34 mouse cellular contexts compared by ENCODE assay signal in the genomic region with DNA sequence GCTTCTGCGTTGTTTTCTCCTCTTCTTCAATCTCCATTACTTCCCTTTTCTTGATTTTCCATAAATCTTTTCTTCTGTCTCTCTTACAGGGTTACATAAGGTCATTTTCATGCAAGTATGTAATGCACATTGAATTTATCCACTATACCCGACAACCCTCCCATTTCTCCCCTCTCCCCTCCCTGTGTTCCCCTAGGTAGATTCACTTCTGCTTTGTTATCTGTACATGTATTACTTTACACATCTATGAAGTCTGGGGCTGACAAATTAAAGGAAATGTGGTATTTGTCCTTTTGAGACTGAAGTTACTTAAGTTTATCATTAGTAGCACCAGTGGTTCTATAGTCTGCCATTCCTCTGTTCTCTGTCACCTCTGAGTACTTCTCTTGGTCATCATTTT. TPM values are rescaled to one million over a fixed set of nuclear protein-coding genes. Genes with fewer than 3 reads are reported as not detected.
"Had no signal": no experiment of that assay in that cellular context is flagged by ENCODE, and none has a peak within 500 bp of the region (broad histone marks: within the 10 kb centered on the region; RNA-seq: fewer than 3 reads in every experiment).

No protein-coding gene starts in this region.

- DNase-seq: heart, postnatal 10 days; heart, postnatal 14 days; heart, postnatal 36 days; heart, postnatal 4 days; kidney, adult 11 months; kidney, adult 18-20 months; kidney, adult 2 months; kidney, adult 8-10 months; kidney, adult 9 months; kidney, postnatal 14 days; kidney, postnatal 25 days; kidney, postnatal 36 days; kidney, postnatal 4 days; layer of hippocampus, adult 9-11 months; layer of hippocampus, postnatal 36 days had no signal

- H3K4me3 ChIP-seq: heart, embryonic 12.5 days; heart, embryonic 13.5 days; heart, embryonic 15.5 days; hindbrain, embryonic 10.5 days; hindbrain, embryonic 12.5 days; hindbrain, embryonic 13.5 days; hindbrain, embryonic 15.5 days; intestine, embryonic 15.5 days; kidney, embryonic 15.5 days; layer of hippocampus, adult 2 months; left cerebral cortex, adult 2 months had no signal

- H3K27ac ChIP-seq: heart, embryonic 13.5 days; heart, embryonic 15.5 days; hindbrain, embryonic 10.5 days; hindbrain, embryonic 12.5 days; hindbrain, embryonic 13.5 days; hindbrain, embryonic 14.5 days; hindbrain, embryonic 15.5 days; hindbrain, postnatal 0 days; intestine, embryonic 15.5 days; kidney, embryonic 15.5 days; kidney, postnatal 0 days; layer of hippocampus, adult 2 months; left cerebral cortex, adult 2 months had no signal

- ATAC-seq: hindbrain, embryonic 16.5 days; hindbrain, postnatal 0 days; inflammation-experienced regulatory T-cells, adult 6 months; intestine, embryonic 15.5 days; intestine, embryonic 16.5 days; intestine, postnatal 0 days had no signal

RNA-seq across cellular contexts. Expression of a gene that starts 18.2 kb away (rescaled TPM):
- total RNA-seq: heart, postnatal 25 days had no signal
